Mouse (Mus musculus): ENCODE results near the gene Abcg4.

DNA sequence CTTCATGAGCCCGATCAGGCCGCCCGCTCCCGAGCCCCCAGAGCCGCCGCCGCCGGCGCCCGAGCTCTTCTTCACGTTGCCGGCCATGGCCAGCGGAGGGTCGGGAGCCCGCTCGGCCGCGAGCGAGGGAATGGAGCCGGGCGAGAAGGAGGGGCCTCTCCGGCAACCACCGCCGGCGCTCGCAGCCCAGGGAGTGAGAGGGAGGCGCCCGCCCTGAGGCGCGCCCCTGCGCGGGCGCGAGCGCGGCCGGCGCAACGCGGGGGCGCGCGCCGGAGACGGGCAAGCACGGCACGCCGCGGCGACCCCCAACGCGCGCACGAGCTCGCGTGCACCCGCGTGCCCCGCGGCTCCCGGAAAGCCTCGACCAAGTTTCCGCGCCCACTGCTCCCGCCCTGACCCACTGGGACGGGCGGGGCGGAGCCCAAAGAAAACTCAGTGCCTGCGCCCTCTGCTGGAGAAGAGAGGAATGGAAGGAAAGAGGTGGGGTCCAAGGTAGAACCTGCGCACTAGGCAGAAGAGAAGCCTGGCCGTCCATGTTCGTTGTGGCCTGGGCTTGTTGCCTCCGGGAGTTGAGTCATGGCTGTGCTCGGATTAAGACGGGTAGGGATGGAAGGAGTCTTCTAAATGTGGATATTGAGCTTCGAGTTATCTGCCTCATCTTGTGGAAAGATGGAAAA is 54.5 kb downstream of the Abcg4 start, which contains the start of gene Cbl:
- TF ChIP-seq CTCF (IDR thresholded peaks at IDR 0.05; ENCODE audit: borderline replicate concordance, control insufficient read depth, extremely low read depth, insufficient read depth, low read length, poor library complexity), result peak; percentile 95
- peak; percentile 93 for TF ChIP-seq POLR2A (IDR thresholded peaks at IDR 0.05; ENCODE audit: control insufficient read depth, extremely low read depth, insufficient read depth, low read length, poor library complexity)
